8 mouse cellular contexts compared by ENCODE assay signal in the genomic region with DNA sequence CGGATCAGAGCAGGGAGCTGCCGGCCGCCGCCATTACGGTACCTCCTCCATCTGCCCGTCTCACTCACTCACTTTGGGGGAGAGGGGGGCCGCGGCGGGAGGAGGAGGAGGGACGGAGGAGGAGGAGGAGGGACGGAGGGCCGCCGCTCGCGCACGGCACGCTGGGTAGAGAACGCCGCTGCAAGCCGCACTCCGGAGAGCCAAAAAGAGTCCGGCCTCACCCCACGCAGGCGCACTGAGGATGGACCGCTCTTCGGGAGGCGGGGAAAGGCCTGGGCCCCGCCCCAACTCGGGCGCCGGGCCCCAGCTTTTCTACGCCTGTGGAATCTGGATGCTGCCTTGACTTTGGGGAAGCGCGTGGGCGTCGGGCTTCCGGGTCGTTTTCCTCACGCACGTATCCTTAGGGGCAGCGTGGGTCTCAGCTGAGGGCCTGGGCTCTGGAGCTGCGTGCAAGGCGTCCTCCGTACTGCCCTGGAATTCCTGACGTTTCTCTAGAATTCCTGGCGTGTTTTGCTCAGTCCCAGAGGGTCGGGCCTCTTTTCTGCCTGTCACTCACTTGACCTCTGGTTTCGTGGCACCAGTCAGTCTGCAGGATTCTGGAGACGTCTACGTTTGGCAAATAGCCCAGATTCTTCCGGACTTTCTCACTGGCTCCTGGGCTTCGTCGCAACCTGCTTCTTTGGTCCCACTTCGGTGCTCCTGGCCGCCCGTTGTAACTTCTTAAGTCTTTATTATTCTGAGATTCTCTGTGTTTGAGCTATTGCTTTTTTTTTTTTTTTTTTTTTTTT. TPM values are rescaled to one million over a fixed set of nuclear protein-coding genes. Genes with fewer than 3 reads are reported as not detected.
DNase-seq lines count a peak whose midpoint lies in the region; ATAC-seq and TF ChIP-seq lines count a peak whose summit lies in the region.

Strn3 (minus strand) TSS at position 53 of the 788 bp plus-strand sequence.

- no peaks in the 10 kb centered on the region for H3K36me3 ChIP-seq in embryonic facial prominence, embryonic 13.5 days
- no peaks in the 10 kb centered on the region for H3K36me3 ChIP-seq in kidney, adult 2 months (ENCODE audit: control insufficient read depth, insufficient read depth, low read length)
- no peaks in the 10 kb centered on the region for H3K36me3 ChIP-seq in limb, embryonic 12.5 days
- H3K36me3 ChIP-seq in midbrain, embryonic 15.5 days (replicated peaks): no peaks in the 10 kb centered on the region
- no peaks in the 10 kb centered on the region for H3K36me3 ChIP-seq in spleen, adult 2 months (ENCODE audit: control insufficient read depth, insufficient read depth, low read length)

- TF ChIP-seq POLR2A in kidney, adult 2 months (IDR thresholded peaks at IDR 0.05; ENCODE audit: low read depth, low read length): peak; percentile 38
- peak; percentile 61 for TF ChIP-seq POLR2A in spleen, adult 2 months (IDR thresholded peaks at IDR 0.05; ENCODE audit: low read depth, low read length)

- WGBS in embryonic facial prominence, embryonic 13.5 days: 0% methylated on average over 50 of the region's 56 CpGs
- under 1% methylated on average over 50 of the region's 56 CpGs for WGBS in kidney, adult 2 months
- under 1% methylated on average over 50 of the region's 56 CpGs for WGBS in limb, embryonic 12.5 days
- 0% methylated on average over 53 of the region's 56 CpGs for WGBS in midbrain, embryonic 15.5 days
- under 1% methylated on average over 48 of the region's 56 CpGs for WGBS in spleen, adult 2 months

- H3K27me3 ChIP-seq in embryonic facial prominence, embryonic 13.5 days: no peaks in the 10 kb centered on the region
- H3K27me3 ChIP-seq in kidney, adult 2 months (replicated peaks; ENCODE audit: control insufficient read depth, insufficient read depth, low read length): no peaks in the 10 kb centered on the region
- no peaks in the 10 kb centered on the region for H3K27me3 ChIP-seq in limb, embryonic 12.5 days
- H3K27me3 ChIP-seq in midbrain, embryonic 15.5 days (replicated peaks): no peaks in the 10 kb centered on the region
- H3K27me3 ChIP-seq in spleen, adult 2 months (ENCODE audit: control insufficient read depth, insufficient read depth, low read length): no peaks in the 10 kb centered on the region

- no peak for TF ChIP-seq CTCF in kidney, adult 2 months (conservative IDR thresholded peaks at IDR 0.05; ENCODE audit: insufficient read depth, insufficient read length, low read depth, low read length)
- no peak for TF ChIP-seq CTCF in spleen, adult 2 months (IDR thresholded peaks at IDR 0.05; ENCODE audit: extremely low read depth, insufficient read depth, insufficient read length, insufficient replicate concordance)

- H3K4me2 ChIP-seq in embryonic facial prominence, embryonic 13.5 days: peak within 1 kb of the TSS; percentile 78
- H3K4me2 ChIP-seq in limb, embryonic 12.5 days: peak within 1 kb of the TSS; percentile 70
- H3K4me2 ChIP-seq in midbrain, embryonic 15.5 days: peak within 1 kb of the TSS; percentile 61

- H3K4me3 ChIP-seq in embryonic facial prominence, embryonic 13.5 days: peak within 1 kb of the TSS; percentile 96
- peak within 1 kb of the TSS; percentile 100 for H3K4me3 ChIP-seq in kidney, adult 2 months (ENCODE audit: insufficient read depth, low read depth, low read length)
- peak within 1 kb of the TSS; percentile 94 for H3K4me3 ChIP-seq in limb, embryonic 12.5 days (replicated peaks)
- H3K4me3 ChIP-seq in midbrain, embryonic 15.5 days: peak within 1 kb of the TSS; percentile 92
- peak within 1 kb of the TSS; percentile 95 for H3K4me3 ChIP-seq in spleen, adult 2 months (ENCODE audit: extremely low read depth, insufficient read depth, insufficient read length)

- H3K9me3 ChIP-seq in embryonic facial prominence, embryonic 13.5 days: no peaks in the 10 kb centered on the region
- no peaks in the 10 kb centered on the region for H3K9me3 ChIP-seq in limb, embryonic 12.5 days
- H3K9me3 ChIP-seq in midbrain, embryonic 15.5 days: no peaks in the 10 kb centered on the region

- peak; percentile 98 for ATAC-seq in embryonic facial prominence, embryonic 13.5 days (ENCODE audit: insufficient number of reproducible peaks, insufficient read depth, low FRiP score, low TSS enrichment, low read depth)
- peak; percentile 96 for ATAC-seq in limb, embryonic 12.5 days (ENCODE audit: insufficient number of reproducible peaks, insufficient read depth, low FRiP score, low TSS enrichment, low read depth)
- ATAC-seq in midbrain, embryonic 15.5 days (replicated peaks): peak; percentile 97

- H3K4me1 ChIP-seq in embryonic facial prominence, embryonic 13.5 days: peaks cover 10% of the 10 kb centered on the region
- H3K4me1 ChIP-seq in kidney, adult 2 months (ENCODE audit: control insufficient read depth, insufficient read depth, low read length): peaks cover 21% of the 10 kb centered on the region; the same call in 1 of the 2 replicates
- peaks cover 6% of the 10 kb centered on the region for H3K4me1 ChIP-seq in limb, embryonic 12.5 days (replicated peaks)
- peaks cover 16% of the 10 kb centered on the region for H3K4me1 ChIP-seq in midbrain, embryonic 15.5 days
- H3K4me1 ChIP-seq in spleen, adult 2 months (ENCODE audit: control insufficient read depth, insufficient read depth, insufficient read length): peaks cover 5% of the 10 kb centered on the region

- DNase-seq in 3134 (ENCODE audit: extremely low read depth, insufficient read length, low spot score): peak; percentile 97
- peak; percentile 98 for DNase-seq in adrenal gland, postnatal 36 days
- peak; percentile 96 to 98 for DNase-seq in heart, adult 18-20 months
- DNase-seq in kidney, adult 2 months: peak; percentile 98
- DNase-seq in spleen, adult 2 months (ENCODE audit: low read depth in 1 of 2, low spot score in 2 of 2): peak; percentile 87 to 96

- H3K27ac ChIP-seq in embryonic facial prominence, embryonic 13.5 days: peak within 1 kb of the TSS; percentile 100
- peak within 1 kb of the TSS; percentile 100 for H3K27ac ChIP-seq in kidney, adult 2 months (ENCODE audit: insufficient read depth, low read depth, low read length)
- peak within 1 kb of the TSS; percentile 100 for H3K27ac ChIP-seq in limb, embryonic 12.5 days
- H3K27ac ChIP-seq in midbrain, embryonic 15.5 days: peak within 1 kb of the TSS; percentile 99
- H3K27ac ChIP-seq in spleen, adult 2 months (ENCODE audit: insufficient read depth, low read length): peak within 1 kb of the TSS; percentile 98

- peak within 1 kb of the TSS; percentile 100 for H3K9ac ChIP-seq in embryonic facial prominence, embryonic 13.5 days
- peak within 1 kb of the TSS; percentile 99 for H3K9ac ChIP-seq in limb, embryonic 12.5 days (replicated peaks)
- peak within 1 kb of the TSS; percentile 99 for H3K9ac ChIP-seq in midbrain, embryonic 15.5 days

RNA-seq across cellular contexts. Expression of gene Strn3, which starts in this region (rescaled TPM):
- 10 to 100 TPM; 89.0 to 96.2 TPM for total RNA-seq in adrenal gland, postnatal 36 days (2021)
- polyA plus RNA-seq in embryonic facial prominence, embryonic 13.5 days (2015; fragmentation: Nextera tagmentation; extraction: Ambion mirVana): 53.6 and 54.0 TPM in 2 replicates
- 100 to 1,000 TPM; 102 to 109 TPM for total RNA-seq in heart, adult 18-20 months (2021)
- polyA plus RNA-seq in kidney, adult 2 months (2012; rRNA removed): 13.0 and 15.7 TPM in 2 replicates
- polyA plus RNA-seq in limb, embryonic 12.5 days (2016; fragmentation: Nextera tagmentation; extraction: Ambion mirVana): 62.5 and 63.7 TPM in 2 replicates
- polyA plus RNA-seq in midbrain, embryonic 15.5 days (2015; fragmentation: Nextera tagmentation; extraction: Ambion mirVana): 36.5 and 37.1 TPM in 2 replicates
- 7.1 and 8.4 TPM in 2 replicates for polyA plus RNA-seq in spleen, adult 2 months (2012; rRNA removed)

Comparison
In these comparisons a context has a peak if more than half of its experiments do, and no peak if none do; other contexts are left out.
1. Peak in every context shown above with its lines: DNase-seq, ATAC-seq, H3K4me3 ChIP-seq and H3K27ac ChIP-seq.